Mouse (Mus musculus) neural tube, embryonic 12.5 days (tissue): ENCODE measurements around the gene Mptx1. TPM values are rescaled to one million over a fixed set of nuclear protein-coding genes. Genes with fewer than 3 reads are reported as not detected.
"Not testable (repeated sequence)": the region's sequence is repeated elsewhere in the genome, so short reads cannot be mapped to it uniquely, and the experiment has no call there.

Experiments used
- ATAC-seq: fragments of 200-750 bp; cut with Nextera tagmentation; 2 replicates; pipeline ENCODE4 v1.8.0; 2017; ENCODE audit warnings: low read depth, mild to moderate bottlenecking, moderate TSS enrichment, moderate library complexity; ENCODE audit not compliant: low FRiP score
- H3K27ac ChIP-seq: fragments of 300-500 bp; sonication (generic); 2 replicates; pipeline ENCODE4 v1.5.1; 2016
- H3K27me3 ChIP-seq: fragments of 300-500 bp; sonication (generic); replicated peaks from 2 replicates; pipeline ENCODE4 v1.6.1; 2016; ENCODE audit warnings: mild to moderate bottlenecking
- H3K36me3 ChIP-seq: fragments of 300-500 bp; sonication (generic); 2 replicates; pipeline ENCODE4 v1.6.1; 2016; ENCODE audit warnings: mild to moderate bottlenecking
- H3K4me1 ChIP-seq: fragments of 300-500 bp; sonication (generic); 2 replicates; pipeline ENCODE4 v1.6.1; 2016
- H3K4me2 ChIP-seq: fragments of 300-500 bp; sonication (generic); replicated peaks from 2 replicates; pipeline ENCODE4 v1.6.1; 2016; ENCODE audit warnings: mild to moderate bottlenecking
- H3K4me3 ChIP-seq: fragments of 300-500 bp; sonication (generic); 2 replicates; pipeline ENCODE4 v1.5.1; 2016
- H3K9ac ChIP-seq: fragments of 300-500 bp; sonication (generic); 2 replicates; pipeline ENCODE4 v1.6.1; 2016; ENCODE audit warnings: mild to moderate bottlenecking
- H3K9me3 ChIP-seq: fragments of 300-500 bp; sonication (generic); 2 replicates; pipeline ENCODE4 v1.6.1; 2016; ENCODE audit warnings: mild to moderate bottlenecking
- WGBS: fragments of 180-500 bp; shearing (Covaris S2); methylation state at CpG from one replicate; pipeline ENCODE4 v1.1.7; 2016; 5-methylcytosine and 5-hydroxymethylcytosine counted together
- polyA plus RNA-seq: library from polyadenylated mRNA; unstranded; fragments of >200 nt; fragmentation: Nextera tagmentation; extraction: Ambion mirVana; gene quantifications from 2 replicates; pipeline ENCODE4 v1.2.1, GENCODE M21; 2016

Gene Mptx1
- polyA plus RNA-seq, result not detected in 2 replicates

DNA sequence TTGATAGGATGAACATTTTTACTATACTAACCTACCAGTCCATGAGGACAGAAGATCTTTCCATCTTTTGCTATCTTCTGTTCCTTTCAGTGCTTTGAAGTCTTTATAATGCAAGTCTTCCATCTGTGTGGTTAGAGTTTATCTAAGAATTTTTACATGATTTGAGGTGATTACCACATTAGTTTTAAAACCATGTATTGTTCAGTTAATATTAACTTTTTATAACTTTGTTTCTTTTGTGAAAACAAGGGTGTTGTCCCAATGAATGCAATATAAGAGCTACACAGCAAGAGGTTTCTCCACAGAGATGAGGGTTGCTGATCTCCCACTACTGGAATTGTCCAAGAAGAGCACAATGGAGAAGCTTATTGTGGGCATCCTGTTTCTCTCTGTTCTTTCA is at the start of gene Mptx1:
Gene Mptx1, plus strand, starts transcription at position 301 of the 400 bp plus-strand sequence.
- no peak within 1 kb of the TSS for H3K4me2 ChIP-seq
- ATAC-seq, result no peak
- no peaks in the 10 kb centered on the region for H3K27me3 ChIP-seq
- no peak within 1 kb of the TSS for H3K27ac ChIP-seq
- no peaks in the 10 kb centered on the region for H3K36me3 ChIP-seq
- H3K9me3 ChIP-seq, result no peaks in the 10 kb centered on the region
- no peaks in the 10 kb centered on the region for H3K4me1 ChIP-seq
- no peak within 1 kb of the TSS for H3K9ac ChIP-seq
- H3K4me3 ChIP-seq, result no peak within 1 kb of the TSS

DNA sequence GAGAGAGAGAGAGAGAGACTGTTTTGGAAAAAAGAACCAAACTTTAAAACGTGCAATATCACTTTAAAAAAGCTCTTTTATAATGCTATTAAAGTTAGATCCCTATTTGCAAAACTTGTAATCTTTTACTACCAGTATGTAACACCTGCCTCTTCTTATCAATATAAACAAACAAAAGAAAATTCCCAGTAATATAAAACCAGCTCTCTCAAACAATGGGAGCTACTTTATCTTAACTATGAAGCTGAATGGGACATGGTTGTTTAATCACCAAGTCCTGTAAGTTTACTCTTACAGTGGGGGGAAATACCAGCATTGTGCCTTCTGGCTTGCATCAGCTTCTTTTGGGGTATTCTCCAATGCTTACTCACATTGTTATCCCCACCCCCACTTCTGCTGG is 27.2 kb upstream of the Mptx1 start:
- Histone ChIP-seq H3K27me3 (no peaks in the 10 kb centered on the region), H3K4me3 (no peak overlapping the region), H3K36me3 (no peaks in the 10 kb centered on the region), H3K9me3 (no peaks in the 10 kb centered on the region), H3K4me1 (no peaks in the 10 kb centered on the region), H3K4me2 (no peak overlapping the region), H3K27ac (no peak overlapping the region), H3K9ac (no peak overlapping the region)
- 68% methylated on average over 1 of the region's 1 CpGs for WGBS
- ATAC-seq, result no peak

DNA sequence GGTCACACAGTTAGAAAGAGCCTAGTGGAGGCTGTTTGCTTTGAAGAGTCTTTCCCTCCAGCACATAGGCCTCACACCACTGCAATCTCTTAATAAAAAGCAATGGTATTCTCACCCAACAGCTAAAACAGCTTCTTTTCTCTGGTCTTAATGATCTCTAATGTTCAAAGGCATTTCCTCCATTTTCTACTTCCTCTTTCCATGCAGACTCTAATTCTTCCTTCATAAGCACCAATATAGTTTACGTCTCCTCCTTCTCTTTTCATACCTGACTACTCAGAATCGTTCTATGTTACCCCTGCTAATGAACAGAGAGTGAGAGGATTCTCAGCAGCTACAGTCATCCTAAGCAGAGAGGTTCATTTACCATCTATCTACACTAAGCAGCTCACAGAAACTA is 13.0 kb upstream of the Mptx1 start:
- H3K4me3 ChIP-seq, result no peak overlapping the region
- H3K36me3 ChIP-seq, result no peaks in the 10 kb centered on the region
- no peak overlapping the region for H3K9ac ChIP-seq
- H3K4me2 ChIP-seq, result no peak overlapping the region
- no peak overlapping the region for H3K27ac ChIP-seq
- ATAC-seq, result no peak
- WGBS, result 75% methylated on average over 2 of the region's 2 CpGs
- no peaks in the 10 kb centered on the region for H3K4me1 ChIP-seq
- no peaks in the 10 kb centered on the region for H3K27me3 ChIP-seq
- no peaks in the 10 kb centered on the region for H3K9me3 ChIP-seq

DNA sequence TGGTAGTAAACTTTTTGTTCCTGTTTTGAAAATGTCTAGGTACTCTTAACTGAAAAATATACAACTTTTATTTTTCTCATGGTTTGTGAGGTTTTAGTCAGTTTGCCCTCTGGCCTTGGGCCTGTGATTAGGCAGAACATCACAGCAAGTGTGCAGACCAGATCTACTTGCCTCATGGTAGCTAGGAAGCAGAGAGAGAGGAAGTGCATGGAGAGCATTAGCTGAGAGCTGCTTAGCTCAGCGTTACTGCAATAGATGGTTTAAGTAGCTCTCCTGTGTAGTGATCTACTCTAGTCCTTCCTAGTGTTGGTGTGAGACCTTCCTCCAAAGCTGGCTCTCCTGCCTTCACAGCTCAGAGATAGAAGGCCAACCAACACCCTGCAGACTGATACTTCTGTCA is 23.3 kb downstream of the Mptx1 start:
- H3K9me3 ChIP-seq, H3K9ac ChIP-seq, H3K4me2 ChIP-seq, H3K27ac ChIP-seq, ATAC-seq, H3K27me3 ChIP-seq, H3K36me3 ChIP-seq, H3K4me3 ChIP-seq, H3K4me1 ChIP-seq: not testable (repeated sequence)
- 81% methylated on average over 1 of the region's 1 CpGs for WGBS

DNA sequence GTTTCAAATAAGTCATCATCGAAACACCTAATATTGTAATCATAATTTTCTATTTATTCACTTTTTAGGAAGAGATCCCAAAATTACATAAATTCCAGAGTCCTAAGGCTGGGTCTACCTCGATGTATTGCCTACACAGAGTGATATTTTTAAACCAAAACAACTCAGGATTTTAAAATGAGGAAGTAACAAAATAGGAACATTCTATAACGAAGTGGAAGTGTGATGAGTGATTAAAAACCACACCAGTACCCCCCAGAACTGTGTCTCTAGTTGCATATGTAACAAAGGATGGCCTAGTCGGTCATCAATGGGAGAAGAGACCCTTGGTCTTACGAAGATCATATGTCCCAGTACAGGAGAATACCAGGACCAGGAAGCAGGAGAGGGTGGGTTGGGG is 24.3 kb downstream of the Mptx1 start:
- Histone ChIP-seq H3K4me3 (no peak overlapping the region), H3K4me2 (no peak overlapping the region), H3K4me1 (no peaks in the 10 kb centered on the region), H3K36me3 (no peaks in the 10 kb centered on the region), H3K27ac (no peak overlapping the region), H3K9ac (no peak overlapping the region), H3K9me3 (no peaks in the 10 kb centered on the region), H3K27me3 (no peaks in the 10 kb centered on the region)
- ATAC-seq, result no peak
- WGBS, result 83% methylated on average over 5 of the region's 5 CpGs

DNA sequence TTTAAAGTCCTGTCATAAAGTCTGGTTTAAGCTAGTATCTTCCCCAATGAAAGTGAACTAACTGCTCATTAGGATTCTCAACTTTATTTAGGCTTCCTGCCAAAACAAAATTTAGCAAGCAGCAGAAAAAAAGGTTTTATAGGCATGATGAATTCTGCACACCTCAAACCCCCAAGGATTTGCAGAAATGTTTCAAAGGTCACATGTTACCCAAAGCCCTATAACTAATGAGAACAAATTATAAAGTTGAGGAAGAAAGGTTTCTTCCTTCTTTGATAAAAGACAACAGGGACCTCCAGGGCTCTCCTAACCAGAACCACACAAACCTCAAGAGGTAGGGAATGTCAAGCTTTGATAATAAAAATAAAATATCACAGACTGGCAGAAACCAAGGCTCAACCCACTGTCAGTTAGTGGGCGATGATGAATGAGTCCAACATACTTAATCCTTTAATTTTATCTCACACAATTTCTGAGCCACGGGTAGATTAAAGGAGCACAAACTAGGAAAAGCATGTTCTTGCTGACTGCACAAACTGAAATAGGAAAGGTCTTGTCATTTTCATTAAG is 34.6 kb downstream of the Mptx1 start, which contains the start of gene Olfr417:
Gene Olfr417, plus strand, starts transcription at position 241 of the 570 bp plus-strand sequence.
- Histone ChIP-seq H3K4me3 (no peak within 1 kb of the TSS), H3K4me2 (no peak within 1 kb of the TSS), H3K9ac (no peak within 1 kb of the TSS), H3K4me1 (no peaks in the 10 kb centered on the region), H3K27ac (no peak within 1 kb of the TSS), H3K36me3 (no peaks in the 10 kb centered on the region), H3K27me3 (no peaks in the 10 kb centered on the region), H3K9me3 (no peaks in the 10 kb centered on the region)
- ATAC-seq, result no peak
- WGBS, result 81% methylated on average over 2 of the region's 2 CpGs

DNA sequence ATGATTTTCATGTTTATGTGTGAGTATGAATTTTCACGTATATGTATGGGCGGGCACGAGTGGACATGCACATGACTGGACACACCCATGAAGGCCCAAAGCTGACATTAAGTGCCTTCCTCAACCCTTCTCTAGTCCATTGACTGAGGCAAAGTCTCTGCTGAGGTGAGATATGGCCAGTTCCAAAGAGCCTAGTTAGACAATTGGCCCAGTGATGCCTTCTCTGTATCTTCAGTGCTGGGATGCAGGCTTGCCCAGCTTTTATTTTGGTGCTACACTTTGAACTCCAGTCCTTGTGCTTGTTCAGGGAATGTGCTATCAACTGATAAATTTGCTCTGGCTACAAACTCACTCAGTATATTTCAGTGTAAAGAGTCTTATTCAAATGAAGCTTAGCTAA is 43.5 kb downstream of the Mptx1 start:
- no peaks in the 10 kb centered on the region for H3K36me3 ChIP-seq
- WGBS, result 96% methylated on average over 3 of the region's 3 CpGs
- H3K27me3 ChIP-seq, result no peaks in the 10 kb centered on the region
- H3K4me1 ChIP-seq, result no peaks in the 10 kb centered on the region
- H3K9ac ChIP-seq, result no peak overlapping the region
- H3K9me3 ChIP-seq, result no peaks in the 10 kb centered on the region
- no peak overlapping the region for H3K4me3 ChIP-seq
- H3K27ac ChIP-seq, result no peak overlapping the region
- ATAC-seq, result no peak
- no peak overlapping the region for H3K4me2 ChIP-seq

Other genes with a start within 250 kb of the Mptx1 start
- not detected in 2 replicates for gene Olfr429, start 246.2 kb upstream of the Mptx1 start, polyA plus RNA-seq
- gene Olfr427, start 233.6 kb upstream of the Mptx1 start, polyA plus RNA-seq, result not detected in 2 replicates
- not detected in 2 replicates for gene Olfr231, start 209.4 kb upstream of the Mptx1 start, polyA plus RNA-seq
- not detected in 2 replicates for gene Olfr424, start 199.0 kb upstream of the Mptx1 start, polyA plus RNA-seq
- gene Olfr420, start 174.9 kb upstream of the Mptx1 start, polyA plus RNA-seq, result not detected in 2 replicates
- 0.89 and 1.1 TPM in 2 replicates for gene Spta1, start 157.7 kb upstream of the Mptx1 start, polyA plus RNA-seq
- gene Olfr419, start 78.5 kb upstream of the Mptx1 start, polyA plus RNA-seq, result not detected in 2 replicates
- not detected in 2 replicates for gene Olfr417, start 34.6 kb downstream of the Mptx1 start, polyA plus RNA-seq
- gene Olfr248, start 60.5 kb downstream of the Mptx1 start, polyA plus RNA-seq, result not detected in 2 replicates
- not detected in 2 replicates for gene Olfr414, start 93.5 kb downstream of the Mptx1 start, polyA plus RNA-seq
- gene Olfr220, start 111.6 kb downstream of the Mptx1 start, polyA plus RNA-seq, result not detected in 2 replicates
- 7.5 and 9.8 TPM in 2 replicates for gene Fmn2, start 171.3 kb downstream of the Mptx1 start, polyA plus RNA-seq